Mouse (Mus musculus) urinary bladder, postnatal 25 days (tissue): ENCODE results near the gene Man2b1.
"Not testable (repeated sequence)": the region's sequence is repeated elsewhere in the genome, so short reads cannot be mapped to it uniquely, and the experiment has no call there.

Source experiments
- DNase-seq: peaks from one replicate; pipeline ENCODE4 v3.0.0; 2022; ENCODE audit warnings: low spot score

The Man2b1 gene

GRCm38 (mm10) chr8:85074167-85074566 is 8.9 kb upstream of the Man2b1 start:
- DNase-seq = no peak

GRCm38 (mm10) chr8:85074617-85075016 is 8.5 kb upstream of the Man2b1 start:
- no peak for DNase-seq

GRCm38 (mm10) chr8:85076001-85076400 is 7.1 kb upstream of the Man2b1 start:
- no peak for DNase-seq

GRCm38 (mm10) chr8:85076993-85077392 is 6.1 kb upstream of the Man2b1 start:
- peak; percentile 67 for DNase-seq

GRCm38 (mm10) chr8:85080214-85080531 is 2.9 kb upstream of the Man2b1 start:
- no peak for DNase-seq

GRCm38 (mm10) chr8:85080532-85081215 is 2.4 kb upstream of the Man2b1 start, which contains the start of gene Wdr83os:
Gene Wdr83os (plus strand): TSS chr8:85080740.
- peak; percentile 44 for DNase-seq

- no peak for DNase-seq
These were observed 1.9 kb upstream of the Man2b1 start, which contains the start of gene Wdr83 for GRCm38 (mm10) chr8:85081216-85081555. Gene Wdr83 (minus strand): TSS chr8:85081306.

GRCm38 (mm10) chr8:85082169-85082568 is 901 bp upstream of the Man2b1 start:
- not testable (repeated sequence) for DNase-seq

GRCm38 (mm10) chr8:85084633-85085032 is 1.6 kb downstream of the Man2b1 start:
- no peak for DNase-seq

- no peak for DNase-seq
These were observed 3.2 kb downstream of the Man2b1 start for GRCm38 (mm10) chr8:85086238-85086637.

- DNase-seq = no peak
These were observed 5.7 kb downstream of the Man2b1 start for GRCm38 (mm10) chr8:85088771-85089170.

GRCm38 (mm10) chr8:85090856-85091255 is 7.8 kb downstream of the Man2b1 start:
- peak; percentile 2 for DNase-seq

- DNase-seq = peak; percentile 7
These were observed 8.5 kb downstream of the Man2b1 start for GRCm38 (mm10) chr8:85091526-85092090.

- DNase-seq = no peak
These were observed 12.0 kb downstream of the Man2b1 start for GRCm38 (mm10) chr8:85095051-85095450.

- no peak for DNase-seq
These were observed 12.5 kb downstream of the Man2b1 start for GRCm38 (mm10) chr8:85095566-85095965.

GRCm38 (mm10) chr8:85096196-85096595 is 13.1 kb downstream of the Man2b1 start:
- DNase-seq = no peak

GRCm38 (mm10) chr8:85096850-85097249 is 13.8 kb downstream of the Man2b1 start:
- no peak for DNase-seq

- no peak for DNase-seq
These were observed 17.1 kb downstream of the Man2b1 start for GRCm38 (mm10) chr8:85100076-85100665.

GRCm38 (mm10) chr8:85113241-85113640 is 30.2 kb downstream of the Man2b1 start:
- DNase-seq = no peak

- DNase-seq = no peak
These were observed 32.4 kb downstream of the Man2b1 start for GRCm38 (mm10) chr8:85115501-85115900.

GRCm38 (mm10) chr8:85116984-85117383 is 33.9 kb downstream of the Man2b1 start:
- DNase-seq = no peak

- DNase-seq = peak; percentile 87
These were observed 36.2 kb downstream of the Man2b1 start for GRCm38 (mm10) chr8:85119052-85119981.
